Mouse (Mus musculus) urinary bladder, adult 18-20 months (tissue): ENCODE measurements around the gene Slc16a8.

Experiments
- DNase-seq, 2 experiments: peaks; one replicate each; pipeline ENCODE4 v3.0.0; 2022; ENCODE audit warnings: low spot score in 2 of 2, mixed read lengths in 2 of 2

Gene Slc16a8

GRCm38 (mm10) chr15:79254661-79255060 lies at the start of gene Slc16a8:
Gene Slc16a8, minus strand, starts transcription at chr15:79254761.
- DNase-seq, result no peak

GRCm38 (mm10) chr15:79303725-79304124 lies 49.2 kb upstream of the Slc16a8 start:
- no peak for DNase-seq

- peak in 1 of 2 experiments; percentile 67 for DNase-seq
These were observed 45.1 kb upstream of the Slc16a8 start for GRCm38 (mm10) chr15:79299563-79300155.

- DNase-seq, result peak; percentile 41 to 76
These were observed 44.0 kb upstream of the Slc16a8 start for GRCm38 (mm10) chr15:79298553-79298952.

GRCm38 (mm10) chr15:79292779-79293178 lies 38.2 kb upstream of the Slc16a8 start:
- no peak for DNase-seq

GRCm38 (mm10) chr15:79290340-79290739 lies 35.8 kb upstream of the Slc16a8 start:
- no peak for DNase-seq

- no peak for DNase-seq
These were observed 34.9 kb upstream of the Slc16a8 start for GRCm38 (mm10) chr15:79289441-79289840.

GRCm38 (mm10) chr15:79288387-79288786 lies 33.8 kb upstream of the Slc16a8 start:
- DNase-seq, result no peak

GRCm38 (mm10) chr15:79287091-79287490 lies 32.5 kb upstream of the Slc16a8 start:
- DNase-seq, result no peak

GRCm38 (mm10) chr15:79286141-79286540 lies 31.6 kb upstream of the Slc16a8 start:
- DNase-seq, result no peak

GRCm38 (mm10) chr15:79285399-79285798 lies 30.8 kb upstream of the Slc16a8 start, which contains the start of gene Baiap2l2:
Gene Baiap2l2, minus strand, starts transcription at chr15:79285537.
- no peak for DNase-seq

GRCm38 (mm10) chr15:79283371-79283770 lies 28.8 kb upstream of the Slc16a8 start:
- no peak for DNase-seq

- no peak for DNase-seq
These were observed 27.9 kb upstream of the Slc16a8 start for GRCm38 (mm10) chr15:79282434-79282833.

GRCm38 (mm10) chr15:79281389-79281788 lies 26.8 kb upstream of the Slc16a8 start:
- DNase-seq, result no peak

GRCm38 (mm10) chr15:79280850-79281249 lies 26.3 kb upstream of the Slc16a8 start:
- DNase-seq, result no peak

- no peak for DNase-seq
These were observed 25.6 kb upstream of the Slc16a8 start for GRCm38 (mm10) chr15:79280209-79280608.

- DNase-seq, result no peak
These were observed 23.2 kb upstream of the Slc16a8 start for GRCm38 (mm10) chr15:79277728-79278127.

GRCm38 (mm10) chr15:79273020-79273419 lies 18.5 kb upstream of the Slc16a8 start:
- no peak for DNase-seq

GRCm38 (mm10) chr15:79271124-79271746 lies 16.7 kb upstream of the Slc16a8 start:
- DNase-seq, result no peak

GRCm38 (mm10) chr15:79270317-79271123 lies 16.0 kb upstream of the Slc16a8 start:
- DNase-seq, result peak; percentile 57 to 68

- DNase-seq, result no peak
These were observed 14.0 kb upstream of the Slc16a8 start for GRCm38 (mm10) chr15:79268521-79268920.

GRCm38 (mm10) chr15:79265384-79265783 lies 10.8 kb upstream of the Slc16a8 start:
- DNase-seq, result no peak

- no peak for DNase-seq
These were observed 9.2 kb upstream of the Slc16a8 start for GRCm38 (mm10) chr15:79263726-79264125.
